Comparison of ENCODE assay signal across 24 mouse cellular contexts in genomic region chr17:48971296-48971695, GRCm38 (mm10). TPM values are rescaled to one million over a fixed set of nuclear protein-coding genes. Genes with fewer than 3 reads are reported as not detected.
DNase-seq lines count a peak whose midpoint lies in the region; ATAC-seq and TF ChIP-seq lines count a peak whose summit lies in the region.
"Had no signal": no experiment of that assay in that cellular context is flagged by ENCODE, and none has a peak within 500 bp of the region (broad histone marks: within the 10 kb centered on the region; RNA-seq: fewer than 3 reads in every experiment).

No protein-coding gene starts in this region.

- no peaks in the 10 kb centered on the region for H3K9me3 ChIP-seq in forebrain, postnatal 0 days (ENCODE audit: low read length)
- H3K9me3 ChIP-seq in forebrain, embryonic 13.5 days (replicated peaks) = no peaks in the 10 kb centered on the region
- H3K9me3 ChIP-seq in intestine, embryonic 16.5 days (ENCODE audit: control insufficient read depth, low read length) = no peaks in the 10 kb centered on the region
- H3K9me3 ChIP-seq: forebrain, embryonic 12.5 days; hindbrain, embryonic 12.5 days; hindbrain, embryonic 15.5 days had no signal

- H3K27ac ChIP-seq in forebrain, postnatal 0 days (ENCODE audit: low read depth, low read length) = no peak overlapping the region
- no peak overlapping the region for H3K27ac ChIP-seq in forebrain, embryonic 13.5 days
- H3K27ac ChIP-seq in intestine, embryonic 16.5 days (ENCODE audit: low read length) = no peak overlapping the region
- H3K27ac ChIP-seq: forebrain, embryonic 12.5 days; gastrocnemius, adult 2 months; hindbrain, embryonic 12.5 days; hindbrain, embryonic 15.5 days had no signal

- H3K4me1 ChIP-seq in forebrain, postnatal 0 days (ENCODE audit: insufficient read depth) = peaks cover 22% of the 10 kb centered on the region
- peaks cover 47% of the 10 kb centered on the region for H3K4me1 ChIP-seq in forebrain, embryonic 13.5 days
- H3K4me1 ChIP-seq in intestine, embryonic 16.5 days (ENCODE audit: control insufficient read depth, insufficient read depth, low read length) = no peaks in the 10 kb centered on the region

- no peaks in the 10 kb centered on the region for H3K27me3 ChIP-seq in forebrain, postnatal 0 days (ENCODE audit: insufficient read depth, low read length)
- no peaks in the 10 kb centered on the region for H3K27me3 ChIP-seq in forebrain, embryonic 13.5 days
- H3K27me3 ChIP-seq in intestine, embryonic 16.5 days (replicated peaks; ENCODE audit: control insufficient read depth, insufficient read depth, low read length) = no peaks in the 10 kb centered on the region
- H3K27me3 ChIP-seq: hindbrain, embryonic 12.5 days; hindbrain, embryonic 15.5 days had no signal

- H3K4me2 ChIP-seq in forebrain, postnatal 0 days (ENCODE audit: low read depth) = no peak overlapping the region
- no peak overlapping the region for H3K4me2 ChIP-seq in forebrain, embryonic 13.5 days
- no peak overlapping the region for H3K4me2 ChIP-seq in intestine, embryonic 16.5 days (ENCODE audit: low read depth, low read length)
- H3K4me2 ChIP-seq: forebrain, embryonic 12.5 days; heart, embryonic 11.5 days; hindbrain, embryonic 12.5 days; hindbrain, embryonic 15.5 days had no signal

- no peaks in the 10 kb centered on the region for H3K36me3 ChIP-seq in forebrain, postnatal 0 days (ENCODE audit: insufficient read depth)
- no peaks in the 10 kb centered on the region for H3K36me3 ChIP-seq in forebrain, embryonic 13.5 days (ENCODE audit: poor library complexity, severe bottlenecking)
- no peaks in the 10 kb centered on the region for H3K36me3 ChIP-seq in intestine, embryonic 16.5 days (ENCODE audit: control insufficient read depth, insufficient read depth, low read length)
- H3K36me3 ChIP-seq: forebrain, embryonic 12.5 days; hindbrain, embryonic 12.5 days; hindbrain, embryonic 15.5 days had no signal

- H3K9ac ChIP-seq in forebrain, postnatal 0 days = no peak overlapping the region
- no peak overlapping the region for H3K9ac ChIP-seq in forebrain, embryonic 13.5 days
- no peak overlapping the region for H3K9ac ChIP-seq in intestine, embryonic 16.5 days (ENCODE audit: low read depth, low read length)
- H3K9ac ChIP-seq: forebrain, embryonic 12.5 days; hindbrain, embryonic 12.5 days; hindbrain, embryonic 15.5 days had no signal

- WGBS in forebrain, postnatal 0 days = 42% methylated on average over 10 of the region's 10 CpGs
- 38% methylated on average over 10 of the region's 10 CpGs for WGBS in forebrain, embryonic 13.5 days
- 54% methylated on average over 10 of the region's 10 CpGs for WGBS in intestine, embryonic 16.5 days

- no peak for TF ChIP-seq CTCF in forebrain, postnatal 0 days (IDR thresholded peaks at IDR 0.05; ENCODE audit: low read depth)

- no peak for DNase-seq in forebrain, postnatal 0 days
- peak; percentile 46 for DNase-seq in retina, embryonic 14.5 days (ENCODE audit: low spot score)
- no peak for DNase-seq in retina, postnatal 1 day
- DNase-seq in kidney, adult 9 months = no peak
- DNase-seq: adrenal gland, adult 8-10 months; adrenal gland, postnatal 36 days; cerebellum, adult 18-20 months; cerebellum, adult 9-10 months; cerebellum, postnatal 14 days; gastrocnemius, adult 2 months; gastrocnemius, postnatal 14 days; heart, adult 11 months; kidney, adult 11 months had no signal

- no peak overlapping the region for H3K4me3 ChIP-seq in forebrain, postnatal 0 days (ENCODE audit: low read depth, low read length)
- no peak overlapping the region for H3K4me3 ChIP-seq in forebrain, embryonic 13.5 days
- H3K4me3 ChIP-seq in intestine, embryonic 16.5 days (ENCODE audit: low read length) = no peak overlapping the region
- H3K4me3 ChIP-seq: forebrain, embryonic 12.5 days; gastrocnemius, adult 2 months; hindbrain, embryonic 12.5 days; hindbrain, embryonic 15.5 days had no signal

- peak; percentile 33 for ATAC-seq in forebrain, postnatal 0 days
- ATAC-seq in forebrain, embryonic 13.5 days = no peak
- ATAC-seq in intestine, embryonic 16.5 days = peak; percentile 52; the same call in 1 of the 2 replicates
- ATAC-seq: activated CD4-positive, CD25-positive, alpha-beta regulatory T cell, adult 4 months; CD4-positive, CD25-positive, alpha-beta regulatory T cell, adult 4 months had no signal

RNA-seq across cellular contexts. Expression of gene Lrfn2, which starts 39.1 kb away (rescaled TPM):
- total RNA-seq in forebrain, postnatal 0 days (2014; rRNA removed) = 28.5 and 28.7 TPM in 2 replicates
- polyA plus RNA-seq in forebrain, postnatal 0 days (2015; fragmentation: Nextera tagmentation; extraction: Ambion mirVana) = 12.5 and 16.5 TPM in 2 replicates
- polyA plus RNA-seq in forebrain, embryonic 13.5 days (2015; fragmentation: Nextera tagmentation; extraction: Ambion mirVana) = 2.9 and 4.3 TPM in 2 replicates
- 0.53 and 0.62 TPM in 2 replicates for polyA plus RNA-seq in intestine, embryonic 16.5 days (2015; fragmentation: Nextera tagmentation; extraction: Ambion mirVana)
- total RNA-seq: hematopoietic stem cell, adult 5-6 weeks; MEL had no signal
- polyA plus RNA-seq: activated CD4-positive, CD25-positive, alpha-beta regulatory T cell, adult 4 months; C2C12; CD4-positive, CD25-positive, alpha-beta regulatory T cell, adult 4 months; heart, embryonic 11.5 days had no signal
